Mouse (Mus musculus): ENCODE results near the gene Ldb2. TPM values are rescaled to one million over a fixed set of nuclear protein-coding genes. Genes with fewer than 3 reads are reported as not detected.

Ldb2 gene
- total and polyA plus RNA-seq, 3 experiments: not detected

DNA sequence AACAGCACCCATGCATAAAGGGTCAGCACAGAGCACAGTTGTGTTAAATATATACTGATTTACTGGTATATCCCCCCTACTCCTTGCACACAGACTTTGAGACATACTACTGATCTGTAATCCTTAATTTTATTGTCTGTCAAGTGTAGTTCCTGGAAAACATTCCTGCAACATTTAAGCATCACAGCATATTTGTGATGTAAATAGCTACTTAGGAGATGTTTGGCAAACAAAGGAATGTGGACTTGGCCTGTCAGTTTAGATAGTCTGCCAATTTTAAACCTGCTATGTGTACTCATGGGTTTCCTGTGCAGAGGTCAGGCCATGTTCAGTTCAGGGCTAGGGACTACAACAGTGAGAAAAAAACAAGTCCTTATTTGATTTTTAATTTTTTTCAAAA is 246.3 kb downstream of the Ldb2 start:
- H3K36me3 ChIP-seq (ENCODE audit: control insufficient read depth in 1 of 2, insufficient read depth in 2 of 2, low read length in 2 of 2): no peaks in the 10 kb centered on the region
- H3K79me2 ChIP-seq (ENCODE audit: control insufficient read depth, insufficient read depth, low read length, poor library complexity): no peaks in the 10 kb centered on the region
- no peak overlapping the region for H3K4me3 ChIP-seq (ENCODE audit: control insufficient read depth in 1 of 2, insufficient read depth in 1 of 2, low read depth in 2 of 2, low read length in 2 of 2)
- no peaks in the 10 kb centered on the region for H3K4me1 ChIP-seq (ENCODE audit: control insufficient read depth in 1 of 2, insufficient read depth in 2 of 2, low read length in 2 of 2)
- H3K27me3 ChIP-seq (ENCODE audit: control insufficient read depth in 1 of 2, insufficient read depth in 2 of 2, low read length in 2 of 2): no peaks in the 10 kb centered on the region; a peak in 1 of 4 replicates
- TF ChIP-seq GABPA (IDR thresholded peaks at IDR 0.05; ENCODE audit: low read depth, low read length) (no peak), JUND (IDR thresholded peaks at IDR 0.05; ENCODE audit: low read depth, low read length) (no peak), ELF1 (IDR thresholded peaks at IDR 0.05; ENCODE audit: low read depth, low read length) (no peak), MYB (IDR thresholded peaks at IDR 0.05; ENCODE audit: low read depth, low read length) (no peak), POLR2AphosphoS5 (IDR thresholded peaks at IDR 0.05; ENCODE audit: borderline replicate concordance, low read depth, low read length) (no peak), ZMIZ1 (IDR thresholded peaks at IDR 0.05; ENCODE audit: low read depth, low read length) (no peak), ZNF384 (IDR thresholded peaks at IDR 0.05; ENCODE audit: low read depth, low read length) (no peak), CHD2 (IDR thresholded peaks at IDR 0.05; ENCODE audit: low read length) (no peak)
- DNase-seq (ENCODE audit: low read depth, low spot score): no peak
- H3K9me3 ChIP-seq (replicated peaks; ENCODE audit: insufficient read depth, low read length): no peaks in the 10 kb centered on the region
- no peak overlapping the region for H3K9ac ChIP-seq (ENCODE audit: control insufficient read depth, low read depth, low read length, poor library complexity, severe bottlenecking)
- H3K27ac ChIP-seq (ENCODE audit: control insufficient read depth, low read depth, low read length): no peak overlapping the region

DNA sequence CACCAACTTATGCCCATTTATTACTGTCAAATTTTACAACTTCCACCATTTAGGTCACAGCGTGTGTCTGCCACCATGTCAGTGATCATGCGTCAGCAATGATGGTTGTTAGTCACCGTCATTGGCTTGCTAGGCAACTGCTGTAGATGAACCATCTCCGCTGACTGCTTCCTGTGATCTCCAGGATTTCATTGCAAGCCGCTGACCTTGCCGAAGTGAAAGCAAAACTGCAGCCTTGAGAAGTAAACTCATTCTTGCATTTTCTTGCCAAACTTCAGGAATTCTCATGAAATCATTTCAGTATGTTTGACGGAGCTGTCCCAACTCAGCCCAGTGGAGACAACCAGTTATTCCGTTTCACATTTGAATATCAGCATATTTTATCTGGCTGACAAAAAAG is 247.4 kb downstream of the Ldb2 start:
- H3K9ac ChIP-seq (ENCODE audit: control insufficient read depth, low read depth, low read length, poor library complexity, severe bottlenecking): no peak overlapping the region
- no peaks in the 10 kb centered on the region; a peak in 1 of 4 replicates for H3K27me3 ChIP-seq (ENCODE audit: control insufficient read depth in 1 of 2, insufficient read depth in 2 of 2, low read length in 2 of 2)
- H3K4me1 ChIP-seq (ENCODE audit: control insufficient read depth in 1 of 2, insufficient read depth in 2 of 2, low read length in 2 of 2): no peaks in the 10 kb centered on the region
- H3K36me3 ChIP-seq (ENCODE audit: control insufficient read depth in 1 of 2, insufficient read depth in 2 of 2, low read length in 2 of 2): no peaks in the 10 kb centered on the region
- no peak for DNase-seq (ENCODE audit: low read depth, low spot score)
- H3K27ac ChIP-seq (ENCODE audit: control insufficient read depth, low read depth, low read length): no peak overlapping the region
- no peaks in the 10 kb centered on the region for H3K9me3 ChIP-seq (replicated peaks; ENCODE audit: insufficient read depth, low read length)
- no peaks in the 10 kb centered on the region for H3K79me2 ChIP-seq (ENCODE audit: control insufficient read depth, insufficient read depth, low read length, poor library complexity)
- no peak overlapping the region for H3K4me3 ChIP-seq (ENCODE audit: control insufficient read depth in 1 of 2, insufficient read depth in 1 of 2, low read depth in 2 of 2, low read length in 2 of 2)
- TF ChIP-seq MYB (IDR thresholded peaks at IDR 0.05; ENCODE audit: low read depth, low read length) (no peak), ELF1 (IDR thresholded peaks at IDR 0.05; ENCODE audit: low read depth, low read length) (no peak)

DNA sequence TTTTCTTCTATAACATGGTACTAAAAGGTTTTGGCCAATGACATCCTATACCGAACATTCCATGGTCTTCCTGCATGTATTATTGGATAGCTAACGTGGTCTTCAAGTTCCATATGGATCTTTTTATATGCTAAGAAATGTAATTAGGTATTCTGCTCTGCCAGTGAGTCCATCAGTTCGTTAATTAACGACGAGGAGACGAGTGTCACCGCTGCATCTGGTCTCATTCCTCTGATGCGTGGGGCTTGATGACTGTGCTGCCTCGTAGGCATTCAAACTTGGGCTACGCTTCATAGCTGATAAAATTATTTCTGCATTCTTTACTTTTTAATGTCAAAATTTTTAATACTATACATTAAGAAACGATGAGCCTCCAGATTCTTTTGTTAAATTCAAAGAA is 251.0 kb downstream of the Ldb2 start:
- TF ChIP-seq RAD21 (IDR thresholded peaks at IDR 0.05; ENCODE audit: low read depth, low read length): no peak
- no peak for TF ChIP-seq RCOR1 (IDR thresholded peaks at IDR 0.05; ENCODE audit: low read depth, low read length)
- TF ChIP-seq JUND (IDR thresholded peaks at IDR 0.05; ENCODE audit: low read depth, low read length): no peak
- no peak for TF ChIP-seq POLR2A (IDR thresholded peaks at IDR 0.05; ENCODE audit: control insufficient read depth in 1 of 2, insufficient read depth in 1 of 2, low read depth in 1 of 2, low read length in 2 of 2, poor library complexity in 1 of 2)
- TF ChIP-seq MAFK (IDR thresholded peaks at IDR 0.05; ENCODE audit: borderline replicate concordance, low read depth, low read length): no peak
- TF ChIP-seq MEF2A (IDR thresholded peaks at IDR 0.05; ENCODE audit: extremely low read depth, insufficient replicate concordance, low read depth, low read length, poor library complexity, severe bottlenecking): no peak
- no peak for TF ChIP-seq ZNF384 (IDR thresholded peaks at IDR 0.05; ENCODE audit: low read depth, low read length)
- TF ChIP-seq POLR2AphosphoS5 (IDR thresholded peaks at IDR 0.05; ENCODE audit: borderline replicate concordance, low read depth, low read length): no peak
- no peak for TF ChIP-seq TCF12 (IDR thresholded peaks at IDR 0.05; ENCODE audit: low read depth, low read length)
- no peak for TF ChIP-seq ZMIZ1 (IDR thresholded peaks at IDR 0.05; ENCODE audit: low read depth, low read length)
- no peak for TF ChIP-seq MYC (IDR thresholded peaks at IDR 0.05; ENCODE audit: low read depth, low read length)
- no peak for TF ChIP-seq E2F4 (IDR thresholded peaks at IDR 0.05; ENCODE audit: borderline replicate concordance, low read depth, low read length)
- TF ChIP-seq CTCF (IDR thresholded peaks at IDR 0.05 in 2 of 3, conservative IDR thresholded peaks at IDR 0.05 in 1 of 3; ENCODE audit: control insufficient read depth in 1 of 3, insufficient read depth in 1 of 3, low read depth in 2 of 3, low read length in 3 of 3, poor library complexity in 1 of 3, severe bottlenecking in 1 of 3): no peak
- TF ChIP-seq ZC3H11A (IDR thresholded peaks at IDR 0.05; ENCODE audit: low read depth, low read length): no peak
- no peak for TF ChIP-seq POLR2AphosphoS2 (IDR thresholded peaks at IDR 0.05; ENCODE audit: low read length)
- no peak for TF ChIP-seq SMC3 (IDR thresholded peaks at IDR 0.05; ENCODE audit: low read depth, low read length)
- no peak for TF ChIP-seq HCFC1 (IDR thresholded peaks at IDR 0.05; ENCODE audit: low read depth, low read length)
- no peak overlapping the region for H3K4me3 ChIP-seq (ENCODE audit: control insufficient read depth in 1 of 2, insufficient read depth in 1 of 2, low read depth in 2 of 2, low read length in 2 of 2)

More for the DNA sequence above, 251.0 kb downstream of the Ldb2 start:
- H3K9ac ChIP-seq (ENCODE audit: control insufficient read depth, low read depth, low read length, poor library complexity, severe bottlenecking): no peak overlapping the region
- H3K27ac ChIP-seq (ENCODE audit: control insufficient read depth, low read depth, low read length): no peak overlapping the region
- H3K27me3 ChIP-seq (ENCODE audit: control insufficient read depth in 1 of 2, insufficient read depth in 2 of 2, low read length in 2 of 2): no peaks in the 10 kb centered on the region; a peak in 1 of 4 replicates
- no peak for DNase-seq (ENCODE audit: low read depth, low spot score)
- H3K36me3 ChIP-seq (ENCODE audit: control insufficient read depth in 1 of 2, insufficient read depth in 2 of 2, low read length in 2 of 2): no peaks in the 10 kb centered on the region
- no peaks in the 10 kb centered on the region for H3K79me2 ChIP-seq (ENCODE audit: control insufficient read depth, insufficient read depth, low read length, poor library complexity)
- no peaks in the 10 kb centered on the region for H3K9me3 ChIP-seq (replicated peaks; ENCODE audit: insufficient read depth, low read length)
- H3K4me1 ChIP-seq (ENCODE audit: control insufficient read depth in 1 of 2, insufficient read depth in 2 of 2, low read length in 2 of 2): no peaks in the 10 kb centered on the region
